Comparison of ENCODE assay signal across 18 mouse cellular contexts in genomic region chr12:84385408-84385807, GRCm38 (mm10). TPM values are rescaled to one million over a fixed set of nuclear protein-coding genes. Genes with fewer than 3 reads are reported as not detected.
DNase-seq lines count a peak whose midpoint lies in the region; ATAC-seq and TF ChIP-seq lines count a peak whose summit lies in the region.
"Had no signal": no experiment of that assay in that cellular context is flagged by ENCODE, and none has a peak within 500 bp of the region (broad histone marks: within the 10 kb centered on the region; RNA-seq: fewer than 3 reads in every experiment).

No protein-coding gene starts in this region.

- TF ChIP-seq POLR2A in small intestine, adult 2 months (IDR thresholded peaks at IDR 0.05; ENCODE audit: low read depth, low read length) = no peak

- H3K36me3 ChIP-seq in heart, embryonic 15.5 days = no peaks in the 10 kb centered on the region
- H3K36me3 ChIP-seq in liver, embryonic 15.5 days (replicated peaks) = 0 out of 2 replicates have a peak, but pooled peaks cover 8% of the 10 kb centered on the region
- peaks cover 54% of the 10 kb centered on the region for H3K36me3 ChIP-seq in small intestine, adult 2 months (ENCODE audit: control insufficient read depth, insufficient read depth, low read length)

- H3K9me3 ChIP-seq in heart, embryonic 15.5 days (replicated peaks) = no peaks in the 10 kb centered on the region
- H3K9me3 ChIP-seq in liver, embryonic 15.5 days (replicated peaks) = no peaks in the 10 kb centered on the region
- H3K9me3 ChIP-seq: forebrain, embryonic 13.5 days; G1E; limb, embryonic 15.5 days; neural tube, embryonic 15.5 days had no signal

- H3K4me1 ChIP-seq in heart, embryonic 15.5 days (replicated peaks) = peaks cover 41% of the 10 kb centered on the region
- peaks cover 30% of the 10 kb centered on the region for H3K4me1 ChIP-seq in liver, embryonic 15.5 days (replicated peaks)
- peaks cover 3% of the 10 kb centered on the region; the same call in 1 of the 2 replicates for H3K4me1 ChIP-seq in small intestine, adult 2 months (ENCODE audit: control insufficient read depth, insufficient read depth, insufficient read length, low read length)
- H3K4me1 ChIP-seq: limb, embryonic 15.5 days; neural tube, embryonic 15.5 days had no signal

- H3K27me3 ChIP-seq in heart, embryonic 15.5 days = no peaks in the 10 kb centered on the region
- H3K27me3 ChIP-seq in liver, embryonic 15.5 days = no peaks in the 10 kb centered on the region
- H3K27me3 ChIP-seq in small intestine, adult 2 months (ENCODE audit: control insufficient read depth, insufficient read depth, low read length) = no peaks in the 10 kb centered on the region
- H3K27me3 ChIP-seq: forebrain, embryonic 13.5 days; limb, embryonic 15.5 days; neural tube, embryonic 15.5 days had no signal

- intact Hi-C loops in left cerebral cortex, adult 2 months (cut with DNase I) = no loop called here

- no peak overlapping the region for H3K4me2 ChIP-seq in heart, embryonic 15.5 days
- H3K4me2 ChIP-seq in liver, embryonic 15.5 days = no peak overlapping the region
- H3K4me2 ChIP-seq: forebrain, embryonic 13.5 days; limb, embryonic 15.5 days; neural tube, embryonic 15.5 days had no signal

- TF ChIP-seq CTCF in small intestine, adult 2 months (IDR thresholded peaks at IDR 0.05; ENCODE audit: extremely low read depth, insufficient read length, insufficient replicate concordance, low read depth, low read length) = no peak
- no peak for TF ChIP-seq CTCF in left cerebral cortex, adult 2 months (IDR thresholded peaks at IDR 0.05)

- DNase-seq in frontal cortex, postnatal 14 days (ENCODE audit: low spot score in 2 of 2) = no peak
- no peak for DNase-seq in heart, adult 8-10 months (ENCODE audit: low spot score)
- no peak for DNase-seq in liver
- DNase-seq in left cerebral cortex, adult 2 months (ENCODE audit: extremely low spot score in 1 of 2, low spot score in 2 of 2) = no peak
- DNase-seq: cerebellum, postnatal 25 days; midbrain, embryonic 14.5 days; right cerebral cortex, postnatal 25 days; thymus, adult 18-20 months had no signal

- peak; percentile 20; the same call in 1 of the 2 replicates for ATAC-seq in frontal cortex, adult (ENCODE audit: low TSS enrichment)
- ATAC-seq in heart, embryonic 15.5 days (replicated peaks; ENCODE audit: insufficient number of reproducible peaks, insufficient read depth, low FRiP score, low read depth) = no peak
- ATAC-seq in liver, embryonic 15.5 days (ENCODE audit: insufficient read depth) = no peak
- ATAC-seq: CD4-positive, CD25-positive, alpha-beta regulatory T cell, adult 4 months; forebrain, embryonic 13.5 days had no signal

- peak overlapping the region; percentile 90 for H3K27ac ChIP-seq in heart, embryonic 15.5 days
- H3K27ac ChIP-seq in liver, embryonic 15.5 days (replicated peaks) = peak overlapping the region; percentile 41; the same call in 1 of the 2 replicates
- peak overlapping the region; percentile 63 for H3K27ac ChIP-seq in small intestine, adult 2 months (ENCODE audit: insufficient read depth, low read depth, low read length)
- no peak overlapping the region for H3K27ac ChIP-seq in left cerebral cortex, adult 2 months
- H3K27ac ChIP-seq: forebrain, embryonic 13.5 days; limb, embryonic 15.5 days; neural tube, embryonic 15.5 days had no signal

- H3K9ac ChIP-seq in heart, embryonic 15.5 days = no peak overlapping the region
- no peak overlapping the region for H3K9ac ChIP-seq in liver, embryonic 15.5 days
- H3K9ac ChIP-seq: forebrain, embryonic 13.5 days; limb, embryonic 15.5 days; neural tube, embryonic 15.5 days had no signal

- WGBS in heart, embryonic 15.5 days = 89% methylated on average over 4 of the region's 4 CpGs
- WGBS in liver, embryonic 15.5 days (ENCODE audit: insufficient replicate concordance) = 82% methylated on average over 4 of the region's 4 CpGs
- WGBS in small intestine, adult 2 months = 81% methylated on average over 4 of the region's 4 CpGs

- H3K4me3 ChIP-seq in heart, embryonic 15.5 days = no peak overlapping the region
- no peak overlapping the region for H3K4me3 ChIP-seq in liver, embryonic 15.5 days (replicated peaks)
- H3K4me3 ChIP-seq in small intestine, adult 2 months (ENCODE audit: low read depth, low read length) = no peak overlapping the region
- no peak overlapping the region for H3K4me3 ChIP-seq in left cerebral cortex, adult 2 months
- H3K4me3 ChIP-seq: forebrain, embryonic 13.5 days; limb, embryonic 15.5 days; myocyte; neural tube, embryonic 15.5 days had no signal

RNA-seq across cellular contexts. Expression of gene Entpd5, which starts 23.4 kb away (rescaled TPM):
- polyA plus RNA-seq in heart, embryonic 15.5 days (2015; fragmentation: Nextera tagmentation; extraction: Ambion mirVana) = 30.3 and 32.2 TPM in 2 replicates
- 100 to 1,000 TPM in 1 of 4 experiments, 10 to 100 TPM in 3; 69.5 to 108 (median 85.9) TPM for total RNA-seq in heart, adult 8-10 months (2022)
- 13.7 and 14.6 TPM in 2 replicates for polyA plus RNA-seq in liver, embryonic 15.5 days (2015; fragmentation: Nextera tagmentation; extraction: Ambion mirVana)
- 10.9 and 15.5 TPM in 2 replicates for polyA plus RNA-seq in small intestine, adult 2 months (2012; rRNA removed)
- 10 to 100 TPM; 21.8 to 23.9 TPM for total RNA-seq in left cerebral cortex, adult 2 months (2021)

RNA-seq across cellular contexts. Expression of gene Bbof1, which starts 23.5 kb away (rescaled TPM):
- 1.1 and 1.5 TPM in 2 replicates for polyA plus RNA-seq in heart, embryonic 15.5 days (2015; fragmentation: Nextera tagmentation; extraction: Ambion mirVana)
- total RNA-seq in heart, adult 8-10 months (2022) = 1 to 10 TPM in 3 of 4 experiments, under 1 TPM in 1; 0.92 to 2.3 (median 1.4) TPM
- 0.21 and 0.26 TPM in 2 replicates for polyA plus RNA-seq in liver, embryonic 15.5 days (2015; fragmentation: Nextera tagmentation; extraction: Ambion mirVana)
- polyA plus RNA-seq in small intestine, adult 2 months (2012; rRNA removed) = not detected in 2 replicates
- total RNA-seq in left cerebral cortex, adult 2 months (2021) = 10 to 100 TPM; 10.1 TPM

RNA-seq across cellular contexts. Expression of gene Fam161b, which starts 23.8 kb away (rescaled TPM):
- 7.1 TPM in 2 replicates for polyA plus RNA-seq in heart, embryonic 15.5 days (2015; fragmentation: Nextera tagmentation; extraction: Ambion mirVana)
- total RNA-seq in heart, adult 8-10 months (2022) = 10 to 100 TPM in 3 of 4 experiments, 1 to 10 TPM in 1; 9.8 to 13.2 (median 11.0) TPM
- polyA plus RNA-seq in liver, embryonic 15.5 days (2015; fragmentation: Nextera tagmentation; extraction: Ambion mirVana) = 1.0 and 1.4 TPM in 2 replicates
- 0.14 and 0.34 TPM in 2 replicates for polyA plus RNA-seq in small intestine, adult 2 months (2012; rRNA removed)
- 10 to 100 TPM; 10.3 to 12.8 TPM for total RNA-seq in left cerebral cortex, adult 2 months (2021)

RNA-seq across cellular contexts. Expression of gene Coq6, which starts 24.0 kb away (rescaled TPM):
- 73.7 and 77.7 TPM in 2 replicates for polyA plus RNA-seq in heart, embryonic 15.5 days (2015; fragmentation: Nextera tagmentation; extraction: Ambion mirVana)
- total RNA-seq in heart, adult 8-10 months (2022) = 100 to 1,000 TPM in 2 of 4 experiments, 10 to 100 TPM in 2; 99.6 to 103 (median 101) TPM
- polyA plus RNA-seq in liver, embryonic 15.5 days (2015; fragmentation: Nextera tagmentation; extraction: Ambion mirVana) = 24.7 and 25.5 TPM in 2 replicates
- polyA plus RNA-seq in small intestine, adult 2 months (2012; rRNA removed) = 26.3 and 29.9 TPM in 2 replicates
- total RNA-seq in left cerebral cortex, adult 2 months (2021) = 10 to 100 TPM; 27.6 to 30.7 TPM

RNA-seq across cellular contexts. Expression of gene Rnf113a2, which starts 31.6 kb away (rescaled TPM):
- 19.7 and 22.2 TPM in 2 replicates for polyA plus RNA-seq in heart, embryonic 15.5 days (2015; fragmentation: Nextera tagmentation; extraction: Ambion mirVana)
- total RNA-seq in heart, adult 8-10 months (2022) = 10 to 100 TPM in 2 of 4 experiments, 1 to 10 TPM in 2; 9.4 to 12.7 (median 11.1) TPM
- polyA plus RNA-seq in liver, embryonic 15.5 days (2015; fragmentation: Nextera tagmentation; extraction: Ambion mirVana) = 12.2 and 12.6 TPM in 2 replicates
- polyA plus RNA-seq in small intestine, adult 2 months (2012; rRNA removed) = 0.81 and 1.3 TPM in 2 replicates
- 10 to 100 TPM; 11.3 to 11.8 TPM for total RNA-seq in left cerebral cortex, adult 2 months (2021)
